ENCODE assay signal across 19 mouse cellular contexts in genomic region chr6:31289234-31289486, GRCm38 (mm10).
DNase-seq lines count a peak whose midpoint lies in the region; ATAC-seq and TF ChIP-seq lines count a peak whose summit lies in the region.
"Had no signal": no experiment of that assay in that cellular context is flagged by ENCODE, and none has a peak within 500 bp of the region (broad histone marks: within the 10 kb centered on the region; RNA-seq: fewer than 3 reads in every experiment).

No protein-coding gene starts in this region.

- no peak for TF ChIP-seq POLR2A in olfactory bulb, adult 2 months (IDR thresholded peaks at IDR 0.05; ENCODE audit: insufficient read depth, low read depth, low read length)

- no peaks in the 10 kb centered on the region; the same call in 1 of the 2 replicates for H3K4me1 ChIP-seq in hindbrain, embryonic 16.5 days (ENCODE audit: control insufficient read depth, insufficient read depth, low read depth, low read length)
- peaks cover 13% of the 10 kb centered on the region for H3K4me1 ChIP-seq in hindbrain, embryonic 10.5 days (replicated peaks)
- peaks cover 25% of the 10 kb centered on the region for H3K4me1 ChIP-seq in megakaryocyte, embryonic 14.5 days
- H3K4me1 ChIP-seq in olfactory bulb, adult 2 months (ENCODE audit: control insufficient read depth, insufficient read depth, low read length), result peaks cover 31% of the 10 kb centered on the region
- H3K4me1 ChIP-seq: liver, embryonic 12.5 days had no signal

- no peaks in the 10 kb centered on the region for H3K27me3 ChIP-seq in hindbrain, embryonic 16.5 days (replicated peaks; ENCODE audit: control insufficient read depth, insufficient read depth, low read length)
- no peaks in the 10 kb centered on the region for H3K27me3 ChIP-seq in hindbrain, embryonic 10.5 days (ENCODE audit: insufficient read depth, poor library complexity, severe bottlenecking)
- H3K27me3 ChIP-seq in megakaryocyte, embryonic 14.5 days (replicated peaks), result peaks cover 6% of the 10 kb centered on the region
- H3K27me3 ChIP-seq: stomach, embryonic 15.5 days had no signal

- no peaks in the 10 kb centered on the region for H3K36me3 ChIP-seq in hindbrain, embryonic 16.5 days (ENCODE audit: control insufficient read depth, insufficient read depth, low read length)
- no peaks in the 10 kb centered on the region for H3K36me3 ChIP-seq in hindbrain, embryonic 10.5 days
- peaks cover 3% of the 10 kb centered on the region for H3K36me3 ChIP-seq in megakaryocyte, embryonic 14.5 days (replicated peaks; ENCODE audit: low read length)
- H3K36me3 ChIP-seq: limb, embryonic 12.5 days; liver, embryonic 12.5 days; stomach, embryonic 15.5 days had no signal

- WGBS in hindbrain, embryonic 16.5 days, result 92% methylated on average over 4 of the region's 4 CpGs
- WGBS in hindbrain, embryonic 10.5 days, result 90% methylated on average over 4 of the region's 4 CpGs
- WGBS in olfactory bulb, adult 2 months, result 86% methylated on average over 4 of the region's 4 CpGs

- ATAC-seq in hindbrain, embryonic 16.5 days, result 0 out of 2 replicates have a peak, but pooled peaks have one; percentile 17
- ATAC-seq in megakaryocyte, adult 5-6 weeks (ENCODE audit: poor library complexity, severe bottlenecking), result no peak
- ATAC-seq in megakaryocyte progenitor cell, adult 5-6 weeks (replicated peaks; ENCODE audit: poor library complexity), result no peak
- ATAC-seq: forebrain, embryonic 16.5 days; liver, embryonic 12.5 days; liver, postnatal 0 days; midbrain, embryonic 16.5 days had no signal

- no peak for DNase-seq in gastrocnemius, adult 2 months
- DNase-seq in gastrocnemius, postnatal 25 days, result no peak
- no peak for DNase-seq in hindbrain, embryonic 10.5 days (ENCODE audit: low spot score)
- DNase-seq: embryo, embryonic 11 days; liver, postnatal 0 days; lung, postnatal 36 days; right cerebral cortex, postnatal 4 days had no signal

- no peak for TF ChIP-seq CTCF in gastrocnemius, adult 2 months (IDR thresholded peaks at IDR 0.05)
- TF ChIP-seq CTCF in olfactory bulb, adult 2 months (IDR thresholded peaks at IDR 0.05; ENCODE audit: insufficient read depth, low read depth, low read length), result no peak

- H3K9ac ChIP-seq in hindbrain, embryonic 16.5 days (ENCODE audit: low read depth, low read length), result no peak overlapping the region
- H3K9ac ChIP-seq: hindbrain, embryonic 14.5 days; limb, embryonic 12.5 days; liver, embryonic 12.5 days; liver, postnatal 0 days; stomach, embryonic 15.5 days had no signal

- no peaks in the 10 kb centered on the region for H3K9me3 ChIP-seq in hindbrain, embryonic 16.5 days (ENCODE audit: control insufficient read depth, low read length)
- no peaks in the 10 kb centered on the region for H3K9me3 ChIP-seq in hindbrain, embryonic 10.5 days
- no peaks in the 10 kb centered on the region for H3K9me3 ChIP-seq in megakaryocyte, embryonic 14.5 days
- H3K9me3 ChIP-seq: limb, embryonic 12.5 days; liver, embryonic 12.5 days; stomach, embryonic 15.5 days had no signal

- H3K4me3 ChIP-seq in gastrocnemius, adult 2 months, result no peak overlapping the region
- H3K4me3 ChIP-seq in hindbrain, embryonic 16.5 days (ENCODE audit: low read length), result no peak overlapping the region
- no peak overlapping the region for H3K4me3 ChIP-seq in hindbrain, embryonic 10.5 days
- peak overlapping the region; percentile 69 for H3K4me3 ChIP-seq in megakaryocyte, embryonic 14.5 days (replicated peaks)
- no peak overlapping the region for H3K4me3 ChIP-seq in olfactory bulb, adult 2 months (ENCODE audit: insufficient read depth, low read depth, low read length)
- H3K4me3 ChIP-seq: erythroblast, embryonic 14.5 days; limb, embryonic 12.5 days; liver, embryonic 12.5 days; stomach, embryonic 15.5 days had no signal

- no peak overlapping the region for H3K4me2 ChIP-seq in hindbrain, embryonic 16.5 days (ENCODE audit: low read length)
- H3K4me2 ChIP-seq: hindbrain, embryonic 14.5 days; limb, embryonic 12.5 days; liver, embryonic 12.5 days; stomach, embryonic 15.5 days had no signal

- intact Hi-C loops in gastrocnemius, adult 2 months (cut with DNase I), result no loop called here

- peak overlapping the region; percentile 73 for H3K27ac ChIP-seq in gastrocnemius, adult 2 months
- no peak overlapping the region for H3K27ac ChIP-seq in hindbrain, embryonic 16.5 days (ENCODE audit: low read depth, low read length)
- H3K27ac ChIP-seq in hindbrain, embryonic 10.5 days, result no peak overlapping the region
- H3K27ac ChIP-seq in olfactory bulb, adult 2 months (ENCODE audit: insufficient read depth, low read depth, low read length), result peak overlapping the region; percentile 66
- H3K27ac ChIP-seq: hindbrain, embryonic 14.5 days; limb, embryonic 12.5 days; liver, embryonic 12.5 days; stomach, embryonic 15.5 days had no signal

Comparison
In these comparisons a context has a peak if more than half of its experiments do, and no peak if none do; other contexts are left out.
1. H3K27ac ChIP-seq: peak in gastrocnemius, adult 2 months (single experiment) and olfactory bulb, adult 2 months (single experiment); none in hindbrain, embryonic 16.5 days (single experiment) and hindbrain, embryonic 10.5 days (single experiment).